Mouse (Mus musculus) cerebellum, adult 8-10 months (tissue): ENCODE measurements around the gene Lrrc4b.

Experiments used
- DNase-seq: peaks from one replicate; pipeline ENCODE4 v3.0.0; 2022

Gene Lrrc4b

DNA sequence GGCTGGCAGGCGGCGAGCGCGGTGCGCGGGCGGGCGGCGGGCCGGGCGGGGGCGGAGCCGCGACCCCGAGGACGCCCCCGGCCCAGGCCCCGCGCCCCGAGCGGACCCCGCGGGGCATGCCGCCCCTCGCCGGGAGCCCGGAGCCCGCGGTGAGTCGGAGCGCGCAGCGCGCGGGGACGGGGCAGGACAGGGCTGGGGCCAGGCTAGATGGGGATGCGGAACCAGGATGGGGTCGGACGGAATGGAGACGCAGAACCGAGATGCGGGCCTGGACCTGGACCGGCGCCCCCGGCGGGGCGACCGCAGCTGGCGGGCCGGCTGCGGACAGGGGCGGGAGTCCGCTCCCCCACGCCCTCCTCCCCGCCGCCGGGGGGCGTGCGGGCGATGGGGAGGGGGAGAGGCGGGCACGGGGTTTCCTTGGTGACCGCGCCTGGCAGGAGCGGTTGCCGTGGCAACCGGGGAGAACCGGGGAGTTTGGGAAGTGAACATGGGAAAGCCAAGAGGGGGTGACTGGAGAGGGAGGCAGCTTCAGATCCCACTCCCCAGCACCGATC, at the start of gene Lrrc4b:
Gene Lrrc4b, plus strand, starts transcription at position 51 of the 554 bp plus-strand sequence.
- peak; percentile 53 for DNase-seq

DNA sequence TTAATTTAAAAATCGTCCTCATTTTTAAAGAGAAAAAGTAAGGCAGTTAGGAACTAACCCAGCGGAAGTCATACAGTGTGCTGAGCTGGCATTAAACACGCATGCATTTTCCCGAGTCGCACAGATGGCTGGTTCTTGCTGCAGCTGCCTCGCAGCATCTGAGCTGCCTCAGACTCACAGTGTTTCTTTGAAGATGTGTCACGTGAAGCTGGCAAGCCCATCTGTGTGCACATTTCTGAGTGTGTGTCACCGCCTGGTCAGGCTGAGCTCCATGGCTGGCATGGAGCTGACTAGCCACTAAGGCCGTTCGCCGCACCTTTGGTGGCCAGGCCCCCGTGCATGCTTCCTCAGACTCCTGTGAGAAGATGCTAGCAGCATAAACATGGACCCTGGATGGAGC, 46.3 kb upstream of the Lrrc4b start:
- no peak for DNase-seq

DNA sequence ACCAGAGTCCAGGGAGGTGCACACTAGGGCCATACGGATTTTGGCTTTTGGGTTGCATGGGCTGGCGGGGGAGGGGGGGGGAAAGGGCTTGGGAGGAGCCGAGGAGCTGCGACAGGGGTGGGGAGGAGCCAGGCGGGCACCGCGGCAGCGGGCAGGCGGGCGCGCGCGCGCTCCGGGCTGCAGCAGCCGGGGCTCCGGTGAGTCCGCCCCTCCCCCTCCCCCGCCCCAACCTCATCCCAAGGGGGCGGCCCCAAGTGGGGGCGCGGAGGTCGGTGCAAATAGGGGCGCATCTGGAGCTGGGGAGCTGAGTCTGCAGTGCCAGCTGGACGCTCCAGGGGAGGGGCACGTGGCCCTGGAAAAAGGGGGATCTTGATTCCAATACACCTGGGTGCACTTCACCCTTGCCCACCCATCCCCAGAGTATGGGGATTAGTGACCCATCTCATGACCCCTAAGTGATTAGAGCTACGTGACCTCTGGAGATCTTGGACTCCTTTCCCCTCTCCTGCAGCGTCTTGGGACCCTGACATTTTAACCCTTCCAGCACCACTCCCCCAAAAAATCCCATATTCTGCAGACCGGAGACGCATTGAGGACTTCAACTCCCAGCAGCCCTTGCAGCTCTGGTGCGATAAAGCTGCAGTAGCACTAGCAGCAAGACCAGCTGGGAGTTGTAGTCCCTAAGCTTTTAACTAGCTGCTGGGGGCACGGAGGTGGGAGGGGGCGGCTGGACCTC, 44.7 kb upstream of the Lrrc4b start, which contains the start of gene Syt3:
Gene Syt3, plus strand, starts transcription at position 123 of the 736 bp plus-strand sequence.
- peak; percentile 90 for DNase-seq

DNA sequence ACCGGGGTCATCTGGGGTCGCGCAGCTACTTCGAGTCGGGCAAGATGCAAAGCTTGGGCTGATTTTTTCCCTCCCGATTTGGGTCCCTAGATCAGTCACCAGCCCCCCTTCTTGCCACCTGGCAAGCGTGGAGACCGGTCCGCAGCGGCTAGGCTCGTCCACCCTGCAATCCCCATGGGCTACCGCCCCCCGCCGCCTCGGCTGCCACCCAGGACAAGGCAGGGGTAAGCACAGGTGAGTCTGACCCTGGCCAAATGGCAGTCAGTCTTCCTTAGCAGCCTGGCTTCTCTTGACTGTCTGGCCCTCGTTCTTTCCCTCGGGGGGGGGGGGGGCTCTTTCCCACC, 44.1 kb upstream of the Lrrc4b start:
- no peak for DNase-seq

DNA sequence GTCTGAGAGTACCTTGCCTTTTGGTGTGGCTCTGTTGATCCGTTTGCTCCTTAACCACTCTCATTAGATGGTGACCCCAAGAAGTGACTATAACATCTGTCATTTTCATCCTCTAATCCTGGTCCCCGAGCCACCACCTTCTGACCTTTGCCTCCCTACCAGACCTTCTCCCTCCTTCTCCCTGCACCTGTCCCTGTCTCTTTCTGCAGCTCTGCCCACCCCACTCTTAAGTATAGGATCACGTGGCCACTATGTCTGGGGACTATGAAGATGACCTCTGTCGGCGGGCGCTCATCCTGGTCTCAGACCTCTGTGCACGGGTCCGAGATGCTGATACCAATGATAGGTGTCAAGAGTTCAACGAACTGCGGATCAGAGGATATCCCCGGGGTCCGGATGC, 43.1 kb upstream of the Lrrc4b start, which contains the start of gene 1700008O03Rik:
Gene 1700008O03Rik, minus strand, starts transcription at position 101 of the 400 bp plus-strand sequence.
- no peak for DNase-seq

DNA sequence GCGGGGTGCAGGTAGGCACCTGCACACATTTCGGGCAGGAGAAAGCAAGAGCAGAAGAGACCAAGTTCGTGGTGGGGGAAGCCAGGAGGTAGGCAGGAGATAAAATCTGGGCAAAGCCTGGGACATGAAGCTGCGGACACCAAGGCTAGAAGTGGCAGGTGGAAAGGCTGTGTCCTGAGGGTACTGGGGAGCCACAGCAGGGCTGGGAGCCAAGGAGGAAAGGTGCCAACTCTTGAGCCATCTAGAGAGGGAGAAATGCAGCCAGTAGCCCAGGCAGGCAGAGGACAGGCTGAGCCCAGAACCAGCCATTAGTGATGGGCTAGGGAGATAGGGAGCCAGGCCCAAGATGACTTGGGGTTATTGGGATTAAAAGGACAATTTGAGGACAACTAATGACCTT, 37.0 kb upstream of the Lrrc4b start:
- peak; percentile 94 for DNase-seq

DNA sequence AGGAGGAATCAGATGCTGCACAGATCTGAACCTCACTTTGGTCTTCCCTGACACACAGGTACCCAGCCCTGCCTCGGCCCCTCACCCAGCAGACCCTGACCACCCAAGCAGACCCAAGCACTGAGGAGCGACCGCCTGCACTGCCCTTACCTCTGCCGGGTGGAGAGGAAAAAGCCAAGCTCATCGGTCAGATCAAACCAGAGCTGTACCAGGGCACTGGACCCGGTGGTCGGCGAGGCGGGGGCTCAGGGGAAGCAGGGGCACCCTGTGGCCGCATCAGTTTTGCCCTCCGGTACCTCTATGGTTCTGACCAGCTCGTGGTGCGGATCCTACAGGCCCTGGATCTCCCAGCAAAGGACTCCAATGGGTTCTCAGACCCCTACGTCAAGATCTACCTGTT, 36.5 kb upstream of the Lrrc4b start:
- DNase-seq: no peak

DNA sequence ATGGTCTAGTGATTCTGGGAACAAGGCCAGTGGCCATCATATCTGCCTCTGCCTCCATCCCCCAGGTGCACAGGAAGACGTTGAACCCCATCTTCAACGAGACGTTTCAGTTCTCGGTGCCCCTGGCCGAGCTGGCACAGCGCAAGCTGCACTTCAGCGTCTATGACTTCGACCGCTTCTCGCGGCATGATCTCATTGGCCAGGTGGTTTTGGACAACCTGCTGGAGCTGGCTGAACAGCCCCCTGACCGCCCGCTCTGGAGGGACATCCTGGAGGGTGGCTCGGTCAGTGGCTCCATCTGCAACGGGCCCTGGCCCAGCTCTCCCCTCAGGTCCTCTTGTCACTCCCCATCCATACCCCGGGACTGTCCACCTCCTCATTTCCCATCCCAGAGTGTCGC, 35.5 kb upstream of the Lrrc4b start:
- no peak for DNase-seq

DNA sequence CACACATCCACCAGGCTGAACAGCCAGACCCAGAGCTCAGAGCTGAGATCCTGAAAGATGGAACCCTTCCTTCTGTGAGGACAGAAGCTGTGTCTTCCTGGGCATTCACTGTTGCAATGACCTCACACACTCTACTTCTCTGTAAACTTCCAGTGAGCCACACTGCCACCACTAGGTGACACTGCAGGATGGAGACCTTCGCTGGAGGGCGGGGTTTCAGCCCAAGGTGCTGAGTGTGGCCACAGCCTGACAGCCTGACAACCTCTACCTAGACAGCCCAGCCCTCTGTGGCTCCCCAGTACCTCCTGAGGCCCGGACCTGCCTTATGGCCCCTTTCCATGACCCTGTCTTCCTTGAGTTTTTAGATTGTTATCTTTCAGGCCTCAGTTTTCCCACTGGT, 30.2 kb upstream of the Lrrc4b start:
- peak; percentile 70 for DNase-seq

DNA sequence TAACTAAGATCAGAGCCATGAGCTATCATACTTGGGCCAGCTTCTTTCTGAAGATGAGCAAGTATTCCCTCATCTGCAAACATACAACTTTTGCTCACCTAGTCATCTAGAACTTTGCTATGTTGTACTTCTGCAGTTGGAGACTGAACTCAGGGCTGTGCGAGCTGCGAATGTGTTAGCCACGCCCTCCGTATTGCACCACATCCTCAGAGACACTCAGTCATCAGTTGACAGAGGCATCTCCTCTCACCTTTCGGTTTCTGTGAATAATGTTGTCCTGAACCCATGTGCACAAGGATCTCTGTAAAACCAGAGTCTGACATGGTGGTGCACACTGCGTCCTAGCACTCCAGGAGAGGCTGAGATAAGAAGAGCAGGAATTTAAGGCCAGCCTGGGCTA, 27.1 kb upstream of the Lrrc4b start:
- no peak for DNase-seq

DNA sequence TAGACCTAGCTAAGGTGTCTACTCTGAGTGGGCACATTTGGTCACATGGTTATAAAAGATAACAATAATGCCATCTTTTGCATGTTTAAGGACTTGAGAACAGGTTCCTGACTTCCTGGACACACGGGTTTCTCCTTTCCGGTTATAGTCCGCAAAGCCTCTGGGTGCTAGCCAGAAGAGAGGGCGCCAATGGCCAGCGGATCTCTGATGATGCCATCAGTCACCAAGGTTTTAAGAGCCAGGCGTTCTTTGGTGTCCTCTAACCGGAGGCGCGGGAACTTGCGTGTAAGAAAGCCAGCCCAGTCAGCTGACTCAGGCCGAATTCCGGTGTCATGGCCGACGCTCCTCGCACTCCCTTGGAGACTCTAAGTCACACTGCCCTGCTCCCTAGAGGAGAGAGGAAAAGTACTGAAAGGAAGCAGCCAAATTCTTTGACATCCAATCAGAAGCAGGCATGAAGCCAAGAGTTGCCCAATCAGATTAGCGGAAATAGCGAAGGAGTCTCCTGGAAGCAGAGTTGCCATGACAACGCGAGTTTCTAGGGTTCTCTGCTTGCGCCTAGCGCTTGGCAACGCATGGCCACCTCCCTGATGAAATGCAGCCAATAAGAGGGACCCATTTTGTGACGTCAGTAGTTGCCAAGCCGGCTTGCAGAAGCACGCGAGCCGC, 23.3 kb upstream of the Lrrc4b start:
- DNase-seq: peak; percentile 94

DNA sequence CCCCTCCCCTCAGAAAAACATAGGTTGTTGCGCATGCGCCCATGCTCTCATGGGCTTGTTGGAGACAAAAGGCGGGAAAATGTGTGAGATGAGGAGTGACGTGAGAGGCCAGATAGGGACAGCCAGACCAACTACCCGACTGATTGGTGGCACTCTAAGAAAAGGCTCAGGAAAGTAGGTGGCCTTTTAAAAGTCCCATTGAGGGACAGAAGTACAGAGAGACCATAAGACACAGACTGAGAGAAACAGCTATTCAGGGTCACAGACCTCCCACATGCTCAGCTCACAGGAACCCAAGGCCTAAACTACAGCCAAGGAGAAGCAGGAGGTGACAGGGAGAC, 22.8 kb upstream of the Lrrc4b start:
- no peak for DNase-seq

DNA sequence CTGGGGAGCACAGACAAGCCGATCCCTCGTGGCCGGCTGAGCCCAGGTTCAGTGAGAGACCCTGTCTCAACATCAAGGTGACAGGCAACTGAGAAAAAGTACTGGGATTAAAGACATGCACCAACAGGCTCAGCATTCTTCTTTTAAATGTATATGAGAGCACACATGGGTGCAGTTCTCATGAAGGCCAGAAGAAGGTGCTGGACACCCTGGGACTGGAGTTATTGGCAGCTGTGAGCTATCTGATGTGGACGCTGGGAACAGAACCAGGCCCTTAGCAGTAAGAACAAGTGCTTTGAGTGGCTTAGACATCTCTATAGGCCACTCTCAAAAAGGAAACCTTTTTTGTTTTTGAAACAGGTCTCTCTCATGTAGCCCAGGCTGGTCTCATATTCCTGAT, 17.7 kb upstream of the Lrrc4b start:
- no peak for DNase-seq

DNA sequence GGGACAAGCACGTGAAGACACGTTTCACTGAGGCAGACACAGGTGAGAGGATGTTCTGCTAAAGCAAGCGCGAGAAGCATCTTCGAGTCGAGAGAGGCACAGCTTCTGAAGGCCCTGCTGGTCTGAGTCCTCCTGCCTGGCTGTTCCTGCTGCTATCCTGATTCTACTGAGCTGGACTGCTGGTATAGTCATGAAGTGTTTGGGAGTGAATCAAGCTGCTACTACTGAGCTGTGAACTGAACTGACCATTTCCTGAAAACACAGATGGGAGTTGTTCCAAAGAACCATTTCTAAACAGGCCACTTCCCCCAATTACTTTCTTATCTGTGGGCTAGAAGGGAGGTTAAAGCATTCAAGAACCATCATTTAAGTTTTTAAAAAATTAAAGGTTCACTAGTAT, 15.5 kb upstream of the Lrrc4b start:
- DNase-seq: no peak

DNA sequence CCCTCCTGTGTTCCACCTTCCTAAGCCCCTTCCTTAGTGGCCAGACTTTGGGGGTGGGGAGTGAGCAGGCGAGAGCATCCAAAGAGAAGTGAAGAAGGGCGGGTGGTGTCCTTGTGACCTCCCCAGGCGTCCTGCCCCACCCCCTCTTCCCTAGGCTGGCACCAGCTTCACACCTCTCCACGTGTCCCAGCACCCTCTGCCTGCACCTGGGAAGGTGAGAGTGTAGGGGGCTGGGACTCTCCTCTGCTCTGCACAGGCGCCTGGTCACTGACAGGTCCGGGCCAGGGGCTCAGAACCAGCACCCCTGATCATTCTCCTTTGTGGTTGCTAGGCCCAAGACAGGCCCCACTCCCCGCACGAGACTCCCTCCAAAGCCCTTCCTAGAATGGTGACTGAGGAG, 1.2 kb upstream of the Lrrc4b start:
- no peak for DNase-seq

DNA sequence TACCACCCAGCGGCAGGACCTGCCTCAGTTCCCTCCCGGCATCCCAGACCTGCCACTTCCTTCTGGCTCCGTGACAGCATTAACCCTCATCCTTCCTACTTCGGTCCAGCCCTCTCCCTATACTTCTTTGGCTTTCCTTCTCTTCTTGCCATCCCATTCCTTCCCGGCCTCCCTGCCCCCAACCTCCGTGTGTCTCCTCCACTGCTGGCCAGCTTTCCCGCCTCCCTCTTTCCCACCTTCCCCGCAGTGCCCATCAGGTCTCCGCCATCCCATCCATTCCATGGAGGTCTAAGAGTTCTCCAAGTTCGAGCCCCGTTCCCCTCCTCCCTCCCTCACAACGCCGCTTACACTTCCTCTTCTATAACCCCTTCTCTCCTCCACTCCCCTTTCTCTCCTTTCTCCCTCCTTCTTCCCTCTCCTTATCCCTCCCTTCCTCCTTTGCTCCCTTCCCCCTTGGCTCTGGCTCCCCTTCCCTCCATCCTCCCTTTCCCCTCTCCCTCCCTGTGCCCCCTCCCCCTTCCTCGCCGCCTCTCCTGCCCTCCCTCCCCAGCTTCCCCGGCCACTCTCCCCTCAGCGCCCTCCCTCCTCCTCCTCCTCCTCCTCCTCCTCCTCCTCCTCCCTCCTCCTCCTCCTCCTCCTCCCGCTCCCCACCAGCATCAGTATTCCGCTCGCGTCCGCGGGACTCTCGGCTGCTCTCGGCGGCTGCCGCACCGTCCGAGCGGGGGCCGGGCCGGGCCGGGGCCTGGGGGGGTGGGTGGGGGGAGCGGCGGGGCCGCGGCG, 457 bp upstream of the Lrrc4b start:
- peak; percentile 51 for DNase-seq

DNA sequence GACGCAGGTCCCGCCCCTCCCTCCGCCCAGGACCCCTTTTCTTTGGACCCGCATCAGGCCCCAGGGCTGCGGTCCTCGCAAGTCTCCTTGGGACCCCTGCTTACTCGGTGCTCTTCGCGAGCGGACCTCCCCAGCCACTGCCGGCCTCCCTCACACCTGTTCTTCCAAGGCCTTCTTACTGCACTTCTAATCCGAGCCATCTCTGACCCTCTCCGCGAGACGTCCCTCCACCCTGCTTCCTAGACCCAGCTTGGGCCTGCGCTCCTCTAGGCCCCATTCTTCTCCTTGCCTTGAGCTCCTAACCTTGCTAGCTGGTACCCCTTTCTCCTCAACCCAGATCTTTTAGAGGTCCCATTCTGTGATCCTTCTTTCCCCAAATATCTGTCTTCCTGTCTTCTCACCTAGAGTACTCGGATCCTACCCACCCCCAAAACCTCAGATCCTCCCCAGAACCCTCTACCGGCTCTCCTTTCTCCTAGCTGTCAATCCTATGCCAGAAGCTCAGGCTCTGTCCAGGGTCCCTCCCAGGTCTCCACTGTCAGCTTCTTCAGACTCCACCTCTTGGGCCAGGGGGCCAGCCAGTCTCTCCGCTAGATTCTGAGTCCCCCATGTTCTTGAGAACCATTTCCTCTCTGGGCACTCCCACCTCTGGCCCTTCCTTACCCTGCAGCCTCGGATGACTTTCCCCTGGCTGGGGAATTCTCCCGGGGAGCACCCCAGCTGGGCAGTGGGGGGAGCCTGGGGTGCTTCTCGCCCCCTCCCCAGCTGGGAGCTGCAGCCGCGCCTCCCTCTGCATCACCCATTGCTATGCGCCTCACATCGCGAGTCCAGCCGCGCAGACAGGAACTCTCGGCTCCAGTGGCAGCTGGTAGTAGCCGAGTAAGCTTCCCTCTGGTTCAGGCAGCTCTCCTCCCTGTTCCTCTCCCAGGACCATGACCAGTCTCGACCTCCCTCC, 993 bp downstream of the Lrrc4b start:
- peak; percentile 52 for DNase-seq

DNA sequence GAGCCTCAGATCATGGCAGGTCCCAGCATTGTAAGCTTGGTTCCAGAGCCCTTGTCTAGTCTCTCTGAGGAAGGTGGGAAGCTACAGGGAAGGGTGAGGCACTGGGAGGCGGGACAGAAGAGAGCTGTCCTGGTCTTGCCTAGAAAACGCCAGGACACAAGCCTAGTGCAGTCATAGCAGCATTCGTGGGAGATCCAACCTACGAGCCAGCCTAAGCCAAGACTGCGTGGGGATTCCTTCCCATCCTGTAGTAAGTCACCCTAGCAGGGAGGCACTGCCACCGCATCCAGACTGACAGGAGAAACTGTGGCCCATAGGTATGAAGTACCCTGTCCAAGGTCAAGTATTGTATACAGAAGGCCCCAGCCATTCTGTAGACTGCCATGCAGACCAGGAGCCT, 3.7 kb downstream of the Lrrc4b start:
- no peak for DNase-seq

DNA sequence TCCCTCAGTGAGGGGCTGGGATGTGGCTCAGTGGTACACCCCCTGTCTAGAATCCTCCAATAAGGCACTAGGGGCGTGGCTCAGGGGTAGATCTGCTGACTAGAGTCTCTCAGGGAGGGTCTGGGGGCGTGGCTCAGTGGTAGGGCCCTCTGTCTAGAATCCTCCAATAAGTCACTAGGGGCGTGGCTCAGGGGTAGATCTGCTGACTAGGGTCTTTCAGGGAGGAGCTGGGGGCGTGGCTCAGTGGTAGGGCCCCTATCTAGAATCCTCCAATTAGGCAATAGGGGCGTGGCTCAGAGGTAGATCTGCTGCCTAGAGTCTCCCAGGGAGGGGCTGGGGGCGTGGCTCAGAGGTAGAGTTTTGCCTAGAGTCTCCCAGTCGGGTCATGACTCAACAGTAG, 4.6 kb downstream of the Lrrc4b start:
- DNase-seq: no peak

DNA sequence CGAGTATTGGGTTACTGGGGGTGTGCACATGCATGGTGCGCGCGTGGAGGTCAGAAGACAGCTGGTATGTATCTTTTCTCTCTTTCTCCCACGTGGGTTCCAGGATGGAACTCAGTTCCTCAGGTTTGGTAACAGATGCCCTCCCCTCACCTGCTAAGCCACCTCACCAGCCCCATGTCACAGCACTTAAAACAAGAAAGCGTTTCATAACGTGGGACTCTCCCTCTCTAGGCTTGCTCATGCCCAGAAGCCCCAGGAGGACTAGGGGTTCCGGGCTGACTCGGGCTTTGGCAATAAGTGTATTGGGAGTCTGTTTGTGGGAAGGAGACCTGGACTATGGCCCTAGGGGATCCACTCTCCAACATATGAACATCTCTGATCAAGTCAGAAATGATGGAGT, 5.3 kb downstream of the Lrrc4b start:
- no peak for DNase-seq

DNA sequence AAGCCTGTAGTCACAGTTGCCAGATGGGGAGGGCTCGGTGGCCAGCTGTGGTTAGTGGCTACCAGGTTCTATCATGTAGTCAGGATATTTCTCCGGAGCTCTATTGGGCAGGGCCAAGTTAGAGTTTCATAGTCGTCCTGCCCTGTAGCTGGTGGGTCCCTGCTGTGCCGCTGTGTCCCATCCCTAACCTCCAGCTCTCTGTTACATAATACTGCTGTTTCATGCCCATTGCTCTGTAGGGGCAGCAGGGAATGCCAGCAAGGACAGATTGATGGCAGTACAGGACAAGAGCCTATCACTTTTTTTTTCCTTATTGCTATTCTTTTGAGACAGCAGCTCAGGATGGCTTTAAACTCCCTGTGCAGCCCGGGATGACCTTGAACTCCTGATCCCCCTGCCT, 7.0 kb downstream of the Lrrc4b start:
- peak; percentile 56 for DNase-seq

DNA sequence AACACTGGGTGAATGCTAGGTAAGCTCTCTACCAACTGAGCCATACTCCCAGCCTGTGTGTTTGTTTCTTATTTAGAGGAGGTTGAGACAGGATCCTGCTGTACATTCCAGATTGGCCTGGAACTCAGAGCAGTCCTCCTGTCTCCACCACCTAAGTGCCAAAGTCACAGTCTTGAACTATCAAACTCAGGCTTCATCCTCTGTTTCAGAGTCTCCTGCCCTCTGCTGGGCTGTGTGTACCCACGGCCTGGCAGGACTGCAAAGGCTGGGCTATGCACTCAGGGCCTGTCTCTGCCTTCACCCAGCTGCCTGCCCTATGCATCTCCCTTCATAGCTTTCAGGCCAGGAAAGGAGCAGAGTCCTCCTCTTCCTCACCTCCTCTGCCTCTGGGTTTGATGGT, 7.4 kb downstream of the Lrrc4b start:
- DNase-seq: no peak

DNA sequence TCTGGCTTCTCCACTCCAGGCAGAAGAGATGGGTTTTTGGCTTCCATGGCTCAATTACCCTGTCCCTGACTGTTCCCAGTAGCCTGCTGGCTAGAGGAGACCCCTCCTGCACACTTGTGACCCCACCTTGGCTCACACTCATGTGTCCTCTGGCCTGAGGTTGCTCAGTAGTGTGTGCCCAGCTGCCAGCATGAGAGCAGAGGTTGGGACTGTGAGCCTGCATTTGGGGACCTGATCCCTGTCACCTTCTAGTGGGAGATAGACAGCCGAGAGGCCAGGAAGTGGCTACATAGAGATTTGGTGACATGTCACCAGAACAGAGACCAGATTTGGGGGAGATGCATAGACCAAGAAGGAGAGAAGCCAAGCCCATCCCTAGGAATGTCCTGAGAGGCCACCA, 8.4 kb downstream of the Lrrc4b start:
- no peak for DNase-seq
